Mouse (Mus musculus) erythroblast, embryonic 14.5 days (primary cell): Measurements from ENCODE around the gene Sesn1. TPM values are rescaled to one million over a fixed set of nuclear protein-coding genes. Genes with fewer than 3 reads are reported as not detected.
A peak's percentile ranks its signal among the peaks of the same experiment; 100 is the strongest.

Experiments
- H3K27me3 ChIP-seq: 2 replicates; pipeline ENCODE4 v1.6.1; 2012; ENCODE audit warnings: inconsistent platforms; ENCODE audit not compliant: control insufficient read depth
- H3K36me3 ChIP-seq: 2 replicates; pipeline ENCODE4 v1.6.1; 2012; ENCODE audit warnings: mild to moderate bottlenecking, inconsistent platforms; ENCODE audit not compliant: control insufficient read depth
- H3K4me1 ChIP-seq: 2 replicates; pipeline ENCODE4 v1.6.1; 2012; ENCODE audit warnings: inconsistent platforms; ENCODE audit not compliant: control insufficient read depth
- H3K4me3 ChIP-seq: replicated peaks from 2 replicates; pipeline ENCODE3; 2012; ENCODE audit warnings: moderate library complexity, mild to moderate bottlenecking, inconsistent platforms
- H3K9me3 ChIP-seq: 2 replicates; pipeline ENCODE4 v1.6.1; 2012; ENCODE audit warnings: low read length, inconsistent platforms, mixed read lengths; ENCODE audit not compliant: control insufficient read depth
- GATA1 ChIP-seq: IDR thresholded peaks from 2 replicates; pipeline ENCODE4 v1.6.1; 2012; ENCODE audit warnings: low read length, inconsistent platforms, mixed read lengths
- TAL1 ChIP-seq: IDR thresholded peaks from 3 replicates; pipeline ENCODE4 v1.6.1; 2012; ENCODE audit warnings: low read length, inconsistent platforms, mixed read lengths
- polyA plus RNA-seq: library from polyadenylated mRNA; stranded (reverse); fragments of >175 nt; gene quantifications from 2 replicates; pipeline ENCODE4 v1.2.3, GENCODE M21; 2012

Sesn1 gene
- polyA plus RNA-seq, 1 experiment = 0.38 TPM

- Histone ChIP-seq H3K4me3 (no peak overlapping the region), H3K27me3 (no peaks in the 10 kb centered on the region), H3K4me1 (peaks cover 11% of the 10 kb centered on the region), H3K36me3 (no peaks in the 10 kb centered on the region), H3K9me3 (no peaks in the 10 kb centered on the region)
- TF ChIP-seq GATA1 (no peak), TAL1 (no peak)
Observed at GRCm38 (mm10) chr10:41880206-41880605, 70.5 kb downstream of the Sesn1 start.

DNA sequence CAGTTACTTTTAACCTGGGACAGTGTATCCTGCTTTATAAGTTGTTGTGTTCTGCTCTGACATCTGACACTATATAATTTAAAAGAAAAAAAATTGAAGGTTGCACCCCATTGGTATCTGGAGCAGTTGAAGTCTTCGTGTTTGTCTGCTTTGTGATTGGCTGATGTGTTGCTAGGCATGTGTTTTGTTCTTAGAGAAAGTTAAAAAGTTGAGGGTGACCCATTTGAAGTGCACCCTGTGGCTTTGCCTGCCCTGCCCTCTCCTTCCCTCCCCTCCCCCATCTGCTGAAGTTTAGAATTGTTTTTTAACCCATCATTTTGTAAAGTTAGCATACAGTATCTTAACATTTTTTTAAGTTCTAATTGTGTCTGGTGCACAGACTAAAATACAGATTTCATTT, 71.0 kb downstream of the Sesn1 start:
- TF ChIP-seq GATA1 (no peak), TAL1 (no peak)
- H3K27me3 ChIP-seq = no peaks in the 10 kb centered on the region

DNA sequence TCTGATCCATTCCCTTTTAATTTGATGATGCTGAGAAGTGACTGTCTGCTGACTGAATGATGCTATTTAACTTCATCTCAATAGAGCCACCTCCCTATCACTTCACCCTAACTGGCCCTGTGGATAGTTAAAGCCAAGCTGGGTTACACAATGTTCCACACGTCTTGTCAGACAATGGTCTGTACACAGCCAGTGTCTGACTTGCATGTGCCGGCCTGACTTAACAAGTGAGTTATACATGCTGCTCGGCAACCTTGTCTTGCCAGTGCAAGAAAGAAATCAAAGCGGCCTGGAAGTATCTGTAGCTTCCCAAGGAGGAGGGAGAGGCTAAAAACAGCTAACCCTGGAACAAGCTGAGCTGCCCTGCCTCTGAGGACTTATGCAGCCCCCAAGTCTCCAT, 71.7 kb downstream of the Sesn1 start:
- Histone ChIP-seq H3K4me1 (peaks cover 12% of the 10 kb centered on the region), H3K27me3 (no peaks in the 10 kb centered on the region), H3K36me3 (no peaks in the 10 kb centered on the region), H3K9me3 (no peaks in the 10 kb centered on the region), H3K4me3 (no peak overlapping the region)
- TF ChIP-seq GATA1 = no peak
- TF ChIP-seq TAL1 = no peak

More for the DNA sequence above, 71.0 kb downstream of the Sesn1 start:
- Histone ChIP-seq H3K4me1 (peaks cover 11% of the 10 kb centered on the region), H3K4me3 (no peak overlapping the region), H3K36me3 (no peaks in the 10 kb centered on the region), H3K9me3 (no peaks in the 10 kb centered on the region)

GRCm38 (mm10) chr10:41883741-41884575, 74.2 kb downstream of the Sesn1 start:
- no peaks in the 10 kb centered on the region for H3K36me3 ChIP-seq
- no peak overlapping the region for H3K4me3 ChIP-seq
- TF ChIP-seq GATA1 (no peak), TAL1 (no peak)
- no peaks in the 10 kb centered on the region for H3K27me3 ChIP-seq
- H3K9me3 ChIP-seq = no peaks in the 10 kb centered on the region
- peaks cover 33% of the 10 kb centered on the region for H3K4me1 ChIP-seq

- peak overlapping the region; percentile 79 for H3K4me3 ChIP-seq
- H3K36me3 ChIP-seq = peaks cover 11% of the 10 kb centered on the region
- no peaks in the 10 kb centered on the region for H3K9me3 ChIP-seq
- peaks cover 38% of the 10 kb centered on the region for H3K4me1 ChIP-seq
- no peak for TF ChIP-seq GATA1
- no peak for TF ChIP-seq TAL1
- no peaks in the 10 kb centered on the region for H3K27me3 ChIP-seq
Observed at GRCm38 (mm10) chr10:41887080-41887821, 77.5 kb downstream of the Sesn1 start.

- Histone ChIP-seq H3K4me1 (peaks cover 41% of the 10 kb centered on the region), H3K9me3 (no peaks in the 10 kb centered on the region)
- TF ChIP-seq GATA1 (no peak), TAL1 (no peak)
Observed at GRCm38 (mm10) chr10:41888365-41888941, 78.7 kb downstream of the Sesn1 start.

GRCm38 (mm10) chr10:41889566-41889965, 79.8 kb downstream of the Sesn1 start:
- H3K27me3 ChIP-seq = no peaks in the 10 kb centered on the region
- TF ChIP-seq GATA1 (no peak), TAL1 (no peak)
- H3K9me3 ChIP-seq = no peaks in the 10 kb centered on the region
- peak overlapping the region; percentile 40 for H3K4me3 ChIP-seq
- H3K36me3 ChIP-seq = peaks cover 24% of the 10 kb centered on the region
- peaks cover 49% of the 10 kb centered on the region for H3K4me1 ChIP-seq

More at GRCm38 (mm10) chr10:41888365-41888941, 78.7 kb downstream of the Sesn1 start:
- H3K36me3 ChIP-seq = peaks cover 14% of the 10 kb centered on the region
- H3K4me3 ChIP-seq = peak overlapping the region; percentile 79
- H3K27me3 ChIP-seq = no peaks in the 10 kb centered on the region

DNA sequence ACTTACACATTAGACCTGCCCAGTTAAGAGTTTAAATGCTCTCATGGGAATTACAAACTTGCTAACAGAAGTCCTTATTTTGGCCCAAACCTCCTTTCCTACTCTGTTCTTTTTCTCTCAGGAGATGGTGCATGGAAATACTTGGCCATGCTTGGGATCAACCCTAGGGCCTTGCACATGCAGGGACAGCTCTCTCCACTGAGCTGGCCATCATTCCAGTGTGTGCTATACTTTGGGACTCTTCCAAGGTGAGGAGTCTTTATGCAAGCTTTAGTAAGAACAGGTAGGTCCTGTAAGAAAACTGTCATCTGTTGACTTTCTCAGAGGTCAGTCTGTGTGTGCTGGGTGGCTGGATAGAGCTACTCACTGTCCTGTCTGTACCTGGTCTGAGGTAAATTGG, 80.8 kb downstream of the Sesn1 start:
- no peaks in the 10 kb centered on the region for H3K27me3 ChIP-seq
- H3K36me3 ChIP-seq = peaks cover 30% of the 10 kb centered on the region
- H3K9me3 ChIP-seq = no peaks in the 10 kb centered on the region
- H3K4me1 ChIP-seq = peaks cover 47% of the 10 kb centered on the region
- TF ChIP-seq TAL1 (no peak), GATA1 (no peak)
- H3K4me3 ChIP-seq = no peak overlapping the region

GRCm38 (mm10) chr10:41891312-41891711, 81.6 kb downstream of the Sesn1 start:
- no peaks in the 10 kb centered on the region for H3K9me3 ChIP-seq
- no peak overlapping the region for H3K4me3 ChIP-seq
- no peak for TF ChIP-seq TAL1
- no peak for TF ChIP-seq GATA1
- H3K36me3 ChIP-seq = peaks cover 37% of the 10 kb centered on the region
- no peaks in the 10 kb centered on the region for H3K27me3 ChIP-seq
- H3K4me1 ChIP-seq = peaks cover 47% of the 10 kb centered on the region
